Mouse (Mus musculus) liver, postnatal 0 days (tissue): ENCODE data around the gene Gmfg. TPM values are rescaled to one million over a fixed set of nuclear protein-coding genes. Genes with fewer than 3 reads are reported as not detected.

ENCODE experiments used
- ATAC-seq: fragments of 200-750 bp; cut with Nextera tagmentation; 2 replicates; pipeline ENCODE4 v1.8.0; 2017; ENCODE audit warnings: mild to moderate bottlenecking, moderate library complexity
- DNase-seq: peaks from one replicate; pipeline ENCODE4 v3.0.0-alpha.2; 2016
- H3K27ac ChIP-seq: fragments of 300-500 bp; sonication (generic); 2 replicates; pipeline ENCODE4 v1.5.1; 2014; ENCODE audit warnings: antibody characterized with exemption, moderate library complexity, mild to moderate bottlenecking, low read depth
- H3K27me3 ChIP-seq: fragments of 300-500 bp; sonication (generic); 2 replicates; pipeline ENCODE4 v1.6.1; 2014; ENCODE audit warnings: low read length, control low read depth, mixed read lengths; ENCODE audit not compliant: insufficient read depth
- H3K36me3 ChIP-seq: fragments of 300-500 bp; sonication (generic); replicated peaks from 2 replicates; pipeline ENCODE4 v1.6.1; 2014; ENCODE audit warnings: mild to moderate bottlenecking, control low read depth, low read length, moderate library complexity, mixed read lengths; ENCODE audit not compliant: insufficient read depth
- H3K4me1 ChIP-seq: fragments of 300-500 bp; sonication (generic); 2 replicates; pipeline ENCODE4 v1.6.1; 2014; ENCODE audit warnings: antibody characterized with exemption, mild to moderate bottlenecking, control low read depth; ENCODE audit not compliant: insufficient read depth
- H3K4me2 ChIP-seq: fragments of 300-500 bp; sonication (generic); 2 replicates; pipeline ENCODE4 v1.6.1; 2014; ENCODE audit warnings: low read depth, mild to moderate bottlenecking, low read length, moderate library complexity, mixed read lengths
- H3K4me3 ChIP-seq: fragments of 300-500 bp; sonication (generic); 2 replicates; pipeline ENCODE4 v1.5.1; 2014; ENCODE audit warnings: low read depth, low read length
- H3K9ac ChIP-seq: fragments of 300-500 bp; sonication (generic); replicated peaks from 2 replicates; pipeline ENCODE4 v1.6.1; 2014; ENCODE audit warnings: mild to moderate bottlenecking, moderate library complexity
- H3K9me3 ChIP-seq: fragments of 300-500 bp; sonication (generic); 2 replicates; pipeline ENCODE4 v1.6.1; 2016; ENCODE audit warnings: mild to moderate bottlenecking, control low read depth, low read length, mixed read lengths
- CTCF ChIP-seq: sonication (generic); IDR thresholded peaks from 2 replicates; pipeline ENCODE4 v1.5.1; 2016; ENCODE audit warnings: antibody characterized with exemption, low read depth
- EP300 ChIP-seq: IDR thresholded peaks from 2 replicates; pipeline ENCODE4 v1.6.1; 2016; ENCODE audit warnings: antibody characterized with exemption, low read depth, mild to moderate bottlenecking
- WGBS: fragments of 180-500 bp; shearing (Covaris S2); extraction: QIAGEN DNeasy Blood & Tissue Kit; methylation state at CpG from one replicate; pipeline ENCODE4 v1.1.7; 2014; ENCODE audit not compliant: insufficient replicate concordance; 5-methylcytosine and 5-hydroxymethylcytosine counted together
- polyA plus RNA-seq: library from polyadenylated mRNA; unstranded; fragments of >200 nt; fragmentation: Nextera tagmentation; extraction: Ambion mirVana; gene quantifications from 2 replicates; pipeline ENCODE4 v1.2.1, GENCODE M21; 2015

Gmfg gene
- polyA plus RNA-seq, 1 experiment from 2014 or later, result 75.4 TPM

- TF ChIP-seq CTCF (peak; percentile 54), EP300 (no peak)
- 64% methylated on average over 3 of the region's 3 CpGs for WGBS
- peaks cover 70% of the 10 kb centered on the region for H3K36me3 ChIP-seq
- H3K27ac ChIP-seq, result no peak overlapping the region
- no peaks in the 10 kb centered on the region for H3K9me3 ChIP-seq
- no peak overlapping the region for H3K9ac ChIP-seq
- H3K4me1 ChIP-seq, result peaks cover 12% of the 10 kb centered on the region
- DNase-seq, result no peak
- H3K4me2 ChIP-seq, result no peak overlapping the region
- no peak overlapping the region for H3K4me3 ChIP-seq
- no peak for ATAC-seq
- no peaks in the 10 kb centered on the region for H3K27me3 ChIP-seq
Measured at GRCm38 (mm10) chr7:28398000-28398399, 39.2 kb upstream of the Gmfg start.

- WGBS, result 90% methylated on average over 10 of the region's 10 CpGs
- no peak for TF ChIP-seq CTCF
- TF ChIP-seq EP300, result no peak
- no peak overlapping the region for H3K9ac ChIP-seq
- peaks cover 78% of the 10 kb centered on the region for H3K36me3 ChIP-seq
- no peaks in the 10 kb centered on the region for H3K27me3 ChIP-seq
- DNase-seq (no peak), ATAC-seq (no peak)
- H3K9me3 ChIP-seq, result no peaks in the 10 kb centered on the region
- no peak overlapping the region for H3K4me2 ChIP-seq
- no peak overlapping the region for H3K27ac ChIP-seq
- peaks cover 6% of the 10 kb centered on the region for H3K4me1 ChIP-seq
- H3K4me3 ChIP-seq, result no peak overlapping the region
Measured at GRCm38 (mm10) chr7:28398696-28399340, 38.4 kb upstream of the Gmfg start.

GRCm38 (mm10) chr7:28401030-28401429 is 36.2 kb upstream of the Gmfg start:
- peak; percentile 38; the same call in 1 of the 2 replicates for ATAC-seq
- H3K36me3 ChIP-seq, result peaks cover 85% of the 10 kb centered on the region

GRCm38 (mm10) chr7:28401942-28402341 is 35.3 kb upstream of the Gmfg start:
- 74% methylated on average over 3 of the region's 3 CpGs for WGBS
- H3K4me2 ChIP-seq, result no peak overlapping the region
- H3K4me1 ChIP-seq, result peaks cover 4% of the 10 kb centered on the region; the same call in 1 of the 2 replicates
- no peak overlapping the region for H3K9ac ChIP-seq
- H3K27me3 ChIP-seq, result no peaks in the 10 kb centered on the region
- H3K36me3 ChIP-seq, result peaks cover 86% of the 10 kb centered on the region
- TF ChIP-seq EP300 (no peak), CTCF (no peak)
- H3K4me3 ChIP-seq, result no peak overlapping the region
- no peaks in the 10 kb centered on the region for H3K9me3 ChIP-seq
- H3K27ac ChIP-seq, result no peak overlapping the region
- ATAC-seq (no peak), DNase-seq (no peak)

More at GRCm38 (mm10) chr7:28401030-28401429, 36.2 kb upstream of the Gmfg start:
- Histone ChIP-seq H3K27me3 (no peaks in the 10 kb centered on the region), H3K27ac (no peak overlapping the region), H3K9ac (no peak overlapping the region), H3K4me2 (no peak overlapping the region), H3K4me1 (peaks cover 4% of the 10 kb centered on the region; the same call in 1 of the 2 replicates), H3K4me3 (no peak overlapping the region), H3K9me3 (no peaks in the 10 kb centered on the region)
- TF ChIP-seq CTCF, result no peak
- no peak for TF ChIP-seq EP300
- 84% methylated on average over 1 of the region's 1 CpGs for WGBS
- no peak for DNase-seq

- no peaks in the 10 kb centered on the region for H3K4me1 ChIP-seq
- H3K36me3 ChIP-seq, result peaks cover 64% of the 10 kb centered on the region
- no peaks in the 10 kb centered on the region for H3K9me3 ChIP-seq
- no peak for ATAC-seq
- no peak overlapping the region for H3K9ac ChIP-seq
- 81% methylated on average over 3 of the region's 3 CpGs for WGBS
- peak overlapping the region; percentile 52 for H3K27ac ChIP-seq
- DNase-seq, result no peak
- no peaks in the 10 kb centered on the region for H3K27me3 ChIP-seq
- no peak overlapping the region for H3K4me2 ChIP-seq
- TF ChIP-seq EP300 (no peak), CTCF (no peak)
- H3K4me3 ChIP-seq, result no peak overlapping the region
Measured at GRCm38 (mm10) chr7:28410841-28411475, 26.3 kb upstream of the Gmfg start.

GRCm38 (mm10) chr7:28412826-28413225 is 24.4 kb upstream of the Gmfg start:
- peaks cover 54% of the 10 kb centered on the region for H3K36me3 ChIP-seq
- DNase-seq (no peak), ATAC-seq (no peak)
- no peaks in the 10 kb centered on the region for H3K9me3 ChIP-seq
- no peaks in the 10 kb centered on the region for H3K4me1 ChIP-seq
- no peak overlapping the region for H3K9ac ChIP-seq
- 68% methylated on average over 4 of the region's 4 CpGs for WGBS
- TF ChIP-seq EP300, result no peak
- TF ChIP-seq CTCF, result peak; percentile 36
- no peak overlapping the region for H3K27ac ChIP-seq
- no peak overlapping the region for H3K4me2 ChIP-seq
- H3K4me3 ChIP-seq, result no peak overlapping the region
- H3K27me3 ChIP-seq, result no peaks in the 10 kb centered on the region
